Mouse (Mus musculus) midbrain, embryonic 10.5 days (tissue): ENCODE results near the gene Crygs. TPM values are rescaled to one million over a fixed set of nuclear protein-coding genes. Genes with fewer than 3 reads are reported as not detected.
A peak's percentile ranks its signal among the peaks of the same experiment; 100 is the strongest.

Experiments used
- DNase-seq: peaks from one replicate; pipeline ENCODE4 v3.0.0-alpha.2; 2017; ENCODE audit warnings: low spot score
- H3K27ac ChIP-seq: fragments of 300-500 bp; sonication (generic); replicated peaks from 2 replicates; pipeline ENCODE4 v1.5.1; 2016; ENCODE audit warnings: mild to moderate bottlenecking
- H3K27me3 ChIP-seq: fragments of 300-500 bp; sonication (generic); 2 replicates; pipeline ENCODE4 v1.6.1; 2016; ENCODE audit warnings: low read depth, mild to moderate bottlenecking; ENCODE audit not compliant: poor library complexity, severe bottlenecking
- H3K36me3 ChIP-seq: fragments of 300-500 bp; sonication (generic); 2 replicates; pipeline ENCODE4 v1.6.1; 2016; ENCODE audit warnings: mild to moderate bottlenecking, moderate library complexity
- H3K4me1 ChIP-seq: fragments of 300-500 bp; sonication (generic); 2 replicates; pipeline ENCODE4 v1.6.1; 2016
- H3K4me3 ChIP-seq: fragments of 300-500 bp; sonication (generic); 2 replicates; pipeline ENCODE4 v1.5.1; 2016; ENCODE audit warnings: mild to moderate bottlenecking, moderate library complexity
- H3K9me3 ChIP-seq: fragments of 300-500 bp; sonication (generic); replicated peaks from 2 replicates; pipeline ENCODE4 v1.6.1; 2016; ENCODE audit warnings: mild to moderate bottlenecking
- WGBS: fragments of 180-500 bp; shearing (Covaris S2); methylation state at CpG from one replicate; pipeline ENCODE4 v1.1.7; 2016; 5-methylcytosine and 5-hydroxymethylcytosine counted together
- polyA plus RNA-seq: library from polyadenylated mRNA; unstranded; fragments of >200 nt; fragmentation: Nextera tagmentation; extraction: Ambion mirVana; gene quantifications from 2 replicates; pipeline ENCODE4 v1.2.1, GENCODE M21; 2016

Crygs gene
- 0.16 and 0.22 TPM in 2 replicates for polyA plus RNA-seq

- Histone ChIP-seq H3K9me3 (no peaks in the 10 kb centered on the region), H3K27me3 (peaks cover 23% of the 10 kb centered on the region), H3K36me3 (peaks cover 17% of the 10 kb centered on the region), H3K4me3 (no peak within 1 kb of the TSS), H3K4me1 (no peaks in the 10 kb centered on the region), H3K27ac (no peak within 1 kb of the TSS)
- 78% methylated on average over 2 of the region's 2 CpGs for WGBS
- no peak for DNase-seq
Observed at GRCm38 (mm10) chr16:22811477-22811876, at the start of gene Crygs. Gene Crygs (minus strand): TSS chr16:22811577.

- 0% methylated on average over 62 of the region's 62 CpGs for WGBS
- H3K36me3 ChIP-seq = peaks cover 29% of the 10 kb centered on the region
- no peaks in the 10 kb centered on the region for H3K27me3 ChIP-seq
- H3K9me3 ChIP-seq = no peaks in the 10 kb centered on the region
- peak within 1 kb of the TSS; percentile 90 for H3K27ac ChIP-seq
- H3K4me3 ChIP-seq = peak within 1 kb of the TSS; percentile 86
- DNase-seq = peak; percentile 99
- peaks cover 21% of the 10 kb centered on the region for H3K4me1 ChIP-seq
Observed at GRCm38 (mm10) chr16:22857431-22858113, 46.2 kb upstream of the Crygs start, which contains the start of the genes Tbccd1 and Dnajb11. Gene Tbccd1 (minus strand): TSS chr16:22857669. Gene Dnajb11 (plus strand): TSS chr16:22857845.

- WGBS = 21% methylated on average over 9 of the region's 9 CpGs
- DNase-seq = no peak
- Histone ChIP-seq H3K27me3 (no peaks in the 10 kb centered on the region), H3K9me3 (no peaks in the 10 kb centered on the region), H3K4me3 (peak overlapping the region; percentile 86), H3K27ac (peak overlapping the region; percentile 83), H3K36me3 (peaks cover 21% of the 10 kb centered on the region), H3K4me1 (peaks cover 21% of the 10 kb centered on the region)
Observed at GRCm38 (mm10) chr16:22856773-22857172, 45.4 kb upstream of the Crygs start.

- DNase-seq = no peak
- Histone ChIP-seq H3K4me3 (no peak overlapping the region), H3K27me3 (no peaks in the 10 kb centered on the region), H3K27ac (no peak overlapping the region), H3K9me3 (no peaks in the 10 kb centered on the region), H3K4me1 (peaks cover 12% of the 10 kb centered on the region), H3K36me3 (peaks cover 19% of the 10 kb centered on the region)
- WGBS = 95% methylated on average over 4 of the region's 4 CpGs
Observed at GRCm38 (mm10) chr16:22852709-22853108, 41.3 kb upstream of the Crygs start.

- Histone ChIP-seq H3K4me1 (peaks cover 14% of the 10 kb centered on the region), H3K36me3 (0 out of 2 replicates have a peak, but pooled peaks cover 8% of the 10 kb centered on the region), H3K27ac (no peak overlapping the region), H3K4me3 (no peak overlapping the region), H3K9me3 (no peaks in the 10 kb centered on the region), H3K27me3 (no peaks in the 10 kb centered on the region)
- WGBS = 87% methylated on average over 1 of the region's 1 CpGs
- no peak for DNase-seq
Observed at GRCm38 (mm10) chr16:22848331-22848730, 37.0 kb upstream of the Crygs start.

GRCm38 (mm10) chr16:22847686-22848085 is 36.3 kb upstream of the Crygs start:
- H3K27me3 ChIP-seq = no peaks in the 10 kb centered on the region
- H3K9me3 ChIP-seq = no peaks in the 10 kb centered on the region
- H3K4me3 ChIP-seq = no peak overlapping the region
- H3K36me3 ChIP-seq = 0 out of 2 replicates have a peak, but pooled peaks cover 3% of the 10 kb centered on the region
- 86% methylated on average over 1 of the region's 1 CpGs for WGBS
- H3K27ac ChIP-seq = no peak overlapping the region
- DNase-seq = no peak
- peaks cover 14% of the 10 kb centered on the region for H3K4me1 ChIP-seq

- WGBS = 85% methylated on average over 4 of the region's 4 CpGs
- peaks cover 14% of the 10 kb centered on the region for H3K36me3 ChIP-seq
- DNase-seq = no peak
- H3K4me1 ChIP-seq = peaks cover 14% of the 10 kb centered on the region
- no peaks in the 10 kb centered on the region for H3K27me3 ChIP-seq
- no peak overlapping the region for H3K27ac ChIP-seq
- no peak overlapping the region for H3K4me3 ChIP-seq
- no peaks in the 10 kb centered on the region for H3K9me3 ChIP-seq
Observed at GRCm38 (mm10) chr16:22845481-22845880, 34.1 kb upstream of the Crygs start.

- 78% methylated on average over 5 of the region's 5 CpGs for WGBS
- Histone ChIP-seq H3K9me3 (no peaks in the 10 kb centered on the region), H3K27me3 (no peaks in the 10 kb centered on the region), H3K4me1 (peaks cover 14% of the 10 kb centered on the region), H3K4me3 (peak overlapping the region; percentile 68), H3K27ac (peak overlapping the region; percentile 86), H3K36me3 (peaks cover 17% of the 10 kb centered on the region)
- DNase-seq = no peak
Observed at GRCm38 (mm10) chr16:22844834-22845233, 33.5 kb upstream of the Crygs start.

- H3K4me1 ChIP-seq = peaks cover 14% of the 10 kb centered on the region
- peaks cover 23% of the 10 kb centered on the region for H3K36me3 ChIP-seq
- DNase-seq = peak; percentile 83
- H3K4me3 ChIP-seq = peak overlapping the region; percentile 68
- H3K27me3 ChIP-seq = no peaks in the 10 kb centered on the region
- H3K9me3 ChIP-seq = no peaks in the 10 kb centered on the region
- 8% methylated on average over 26 of the region's 26 CpGs for WGBS
- H3K27ac ChIP-seq = peak overlapping the region; percentile 86
Observed at GRCm38 (mm10) chr16:22844061-22844801, 32.9 kb upstream of the Crygs start.

- no peak for DNase-seq
- Histone ChIP-seq H3K4me3 (no peak overlapping the region), H3K4me1 (peaks cover 14% of the 10 kb centered on the region), H3K27ac (no peak overlapping the region), H3K36me3 (peaks cover 32% of the 10 kb centered on the region), H3K27me3 (no peaks in the 10 kb centered on the region), H3K9me3 (no peaks in the 10 kb centered on the region)
- WGBS = 96% methylated on average over 5 of the region's 5 CpGs
Observed at GRCm38 (mm10) chr16:22842871-22843270, 31.5 kb upstream of the Crygs start.

- peaks cover 57% of the 10 kb centered on the region for H3K36me3 ChIP-seq
- H3K4me1 ChIP-seq = peaks cover 6% of the 10 kb centered on the region
- H3K27me3 ChIP-seq = no peaks in the 10 kb centered on the region
- DNase-seq = no peak
- no peak overlapping the region for H3K27ac ChIP-seq
- H3K4me3 ChIP-seq = no peak overlapping the region
- H3K9me3 ChIP-seq = no peaks in the 10 kb centered on the region
- WGBS = 93% methylated on average over 3 of the region's 3 CpGs
Observed at GRCm38 (mm10) chr16:22839146-22839857, 27.9 kb upstream of the Crygs start.

- Histone ChIP-seq H3K27me3 (no peaks in the 10 kb centered on the region), H3K27ac (no peak overlapping the region), H3K4me3 (no peak overlapping the region), H3K4me1 (no peaks in the 10 kb centered on the region), H3K36me3 (peaks cover 52% of the 10 kb centered on the region), H3K9me3 (peaks cover 4% of the 10 kb centered on the region; the same call in 1 of the 2 replicates)
- no peak for DNase-seq
- 86% methylated on average over 3 of the region's 3 CpGs for WGBS
Observed at GRCm38 (mm10) chr16:22832932-22833525, 21.7 kb upstream of the Crygs start.
